Mouse (Mus musculus) hindlimb bud, embryonic 11.5 days (tissue): ENCODE results near the gene Lgals2.

Experiments
- DNase-seq: peaks from one replicate; pipeline ENCODE4 v3.0.0-alpha.2; 2012; ENCODE audit warnings: low read depth, low spot score; ENCODE audit errors: extremely low spot score

The Lgals2 gene

GRCm38 (mm10) chr15:78844791-78845190 is 10.5 kb downstream of the Lgals2 start:
- no peak for DNase-seq

GRCm38 (mm10) chr15:78843581-78844469 is 11.5 kb downstream of the Lgals2 start:
- no peak for DNase-seq

- DNase-seq, result no peak
Measured at GRCm38 (mm10) chr15:78842371-78843163, 12.8 kb downstream of the Lgals2 start, which contains the start of gene Cdc42ep1. Gene Cdc42ep1 (plus strand): TSS chr15:78842624.

GRCm38 (mm10) chr15:78841161-78841790 is 14.1 kb downstream of the Lgals2 start:
- no peak for DNase-seq

- no peak for DNase-seq
Measured at GRCm38 (mm10) chr15:78840751-78841150, 14.6 kb downstream of the Lgals2 start.

GRCm38 (mm10) chr15:78840241-78840640 is 15.1 kb downstream of the Lgals2 start:
- DNase-seq, result no peak

GRCm38 (mm10) chr15:78839744-78840143 is 15.6 kb downstream of the Lgals2 start:
- DNase-seq, result no peak

- DNase-seq, result no peak
Measured at GRCm38 (mm10) chr15:78836086-78836621, 19.2 kb downstream of the Lgals2 start.

GRCm38 (mm10) chr15:78835200-78836085 is 19.9 kb downstream of the Lgals2 start:
- no peak for DNase-seq

GRCm38 (mm10) chr15:78834233-78835005 is 20.9 kb downstream of the Lgals2 start:
- no peak for DNase-seq

GRCm38 (mm10) chr15:78833582-78833981 is 21.7 kb downstream of the Lgals2 start:
- no peak for DNase-seq

GRCm38 (mm10) chr15:78832701-78833123 is 22.6 kb downstream of the Lgals2 start:
- no peak for DNase-seq

GRCm38 (mm10) chr15:78831720-78832657 is 23.3 kb downstream of the Lgals2 start:
- no peak for DNase-seq

- DNase-seq, result no peak
Measured at GRCm38 (mm10) chr15:78830742-78831719, 24.3 kb downstream of the Lgals2 start.

- DNase-seq, result no peak
Measured at GRCm38 (mm10) chr15:78829636-78830035, 25.7 kb downstream of the Lgals2 start.

- no peak for DNase-seq
Measured at GRCm38 (mm10) chr15:78828315-78828714, 27.0 kb downstream of the Lgals2 start.
